Mouse (Mus musculus) neural tube, embryonic 13.5 days (tissue): ENCODE results near the gene Arl2bp. TPM values are rescaled to one million over a fixed set of nuclear protein-coding genes. Genes with fewer than 3 reads are reported as not detected.

ENCODE experiments used
- ATAC-seq: fragments of 200-750 bp; cut with Nextera tagmentation; 2 replicates; pipeline ENCODE4 v1.8.0; 2017; ENCODE audit warnings: low read depth, mild to moderate bottlenecking, moderate TSS enrichment, moderate library complexity
- H3K27ac ChIP-seq: fragments of 300-500 bp; sonication (generic); replicated peaks from 2 replicates; pipeline ENCODE4 v1.5.1; 2015; ENCODE audit warnings: moderate library complexity, mild to moderate bottlenecking, inconsistent platforms
- H3K27me3 ChIP-seq: fragments of 300-500 bp; sonication (generic); 2 replicates; pipeline ENCODE4 v1.6.1; 2015; ENCODE audit warnings: mild to moderate bottlenecking, inconsistent platforms
- H3K36me3 ChIP-seq: fragments of 300-500 bp; sonication (generic); 2 replicates; pipeline ENCODE4 v1.6.1; 2015; ENCODE audit warnings: mild to moderate bottlenecking, inconsistent platforms
- H3K4me1 ChIP-seq: fragments of 300-500 bp; sonication (generic); replicated peaks from 2 replicates; pipeline ENCODE4 v1.6.1; 2015; ENCODE audit warnings: inconsistent platforms
- H3K4me2 ChIP-seq: fragments of 300-500 bp; sonication (generic); 2 replicates; pipeline ENCODE4 v1.6.1; 2015; ENCODE audit warnings: inconsistent platforms, mild to moderate bottlenecking, moderate library complexity
- H3K4me3 ChIP-seq: fragments of 300-500 bp; sonication (generic); 2 replicates; pipeline ENCODE4 v1.5.1; 2015; ENCODE audit warnings: mild to moderate bottlenecking, inconsistent platforms
- H3K9ac ChIP-seq: fragments of 300-500 bp; sonication (generic); 2 replicates; pipeline ENCODE4 v1.6.1; 2015; ENCODE audit warnings: moderate library complexity, mild to moderate bottlenecking, inconsistent platforms
- H3K9me3 ChIP-seq: fragments of 300-500 bp; sonication (generic); 2 replicates; pipeline ENCODE4 v1.6.1; 2016; ENCODE audit warnings: inconsistent platforms
- WGBS: fragments of 180-500 bp; shearing (Covaris S2); methylation state at CpG from one replicate; pipeline ENCODE4 v1.1.7; 2015; 5-methylcytosine and 5-hydroxymethylcytosine counted together
- polyA plus RNA-seq: library from polyadenylated mRNA; unstranded; fragments of >200 nt; fragmentation: Nextera tagmentation; extraction: Ambion mirVana; gene quantifications from 2 replicates; pipeline ENCODE4 v1.2.1, GENCODE M21; 2015

The Arl2bp gene
- polyA plus RNA-seq, 1 experiment from 2014 or later: 224 TPM

DNA sequence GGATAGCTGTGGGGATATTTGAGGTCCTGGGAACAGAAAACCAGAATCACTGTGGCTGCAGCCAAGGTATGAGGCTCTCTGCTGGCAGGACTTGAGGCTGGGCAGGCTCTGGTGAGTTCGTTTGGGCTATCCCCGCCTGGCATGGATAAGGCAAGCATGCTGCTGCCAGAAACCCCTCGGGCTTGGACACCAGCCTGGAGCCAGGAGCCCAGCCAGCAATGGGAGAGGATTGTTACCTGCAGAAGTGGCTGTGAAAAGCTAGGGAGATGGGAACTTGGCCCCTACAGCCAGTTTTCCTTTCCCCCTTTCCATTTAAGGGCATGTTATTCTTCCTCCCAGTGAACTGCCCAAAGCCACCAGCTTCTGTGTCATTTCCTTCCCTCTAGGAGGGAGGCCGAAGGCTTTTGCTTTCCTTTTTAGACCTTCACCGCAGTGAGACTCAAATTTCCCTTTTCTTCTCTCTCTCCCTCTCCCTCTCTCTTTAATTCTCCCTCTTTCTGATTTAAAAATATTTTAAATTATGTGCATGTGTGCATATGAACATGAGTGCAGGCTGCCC lies 44.8 kb downstream of the Arl2bp start:
- Histone ChIP-seq H3K9ac (no peak overlapping the region), H3K4me2 (no peak overlapping the region), H3K27ac (no peak overlapping the region), H3K4me3 (no peak overlapping the region), H3K36me3 (no peaks in the 10 kb centered on the region), H3K27me3 (no peaks in the 10 kb centered on the region), H3K9me3 (no peaks in the 10 kb centered on the region), H3K4me1 (0 out of 2 replicates have a peak, but pooled peaks cover 5% of the 10 kb centered on the region)
- ATAC-seq: no peak
- 69% methylated on average over 5 of the region's 5 CpGs for WGBS

DNA sequence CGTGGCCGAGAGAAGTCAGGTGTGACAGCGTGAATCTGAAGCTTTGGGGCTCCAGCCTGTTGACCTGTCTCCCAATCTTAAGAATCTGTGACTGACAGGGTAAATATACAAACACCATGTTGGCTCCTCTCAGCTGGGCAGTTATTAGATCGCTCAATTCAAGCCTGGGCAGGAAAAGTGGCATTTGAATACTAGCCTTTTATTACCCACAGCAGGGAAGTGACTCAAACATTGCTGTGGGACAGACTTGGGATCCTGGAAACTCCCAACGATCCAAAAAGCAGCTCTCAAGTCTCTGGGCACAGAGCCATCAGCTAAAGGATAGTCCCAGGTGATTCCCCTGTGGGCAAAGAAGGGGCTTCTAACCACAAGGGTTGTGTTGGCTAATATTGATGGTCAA lies 48.2 kb downstream of the Arl2bp start:
- WGBS: 52% methylated on average over 5 of the region's 5 CpGs
- no peak overlapping the region for H3K4me3 ChIP-seq
- no peaks in the 10 kb centered on the region for H3K9me3 ChIP-seq
- H3K9ac ChIP-seq: no peak overlapping the region
- no peaks in the 10 kb centered on the region for H3K27me3 ChIP-seq
- ATAC-seq: no peak
- H3K4me1 ChIP-seq: 0 out of 2 replicates have a peak, but pooled peaks cover 5% of the 10 kb centered on the region
- no peaks in the 10 kb centered on the region for H3K36me3 ChIP-seq
- H3K4me2 ChIP-seq: no peak overlapping the region
- no peak overlapping the region for H3K27ac ChIP-seq

DNA sequence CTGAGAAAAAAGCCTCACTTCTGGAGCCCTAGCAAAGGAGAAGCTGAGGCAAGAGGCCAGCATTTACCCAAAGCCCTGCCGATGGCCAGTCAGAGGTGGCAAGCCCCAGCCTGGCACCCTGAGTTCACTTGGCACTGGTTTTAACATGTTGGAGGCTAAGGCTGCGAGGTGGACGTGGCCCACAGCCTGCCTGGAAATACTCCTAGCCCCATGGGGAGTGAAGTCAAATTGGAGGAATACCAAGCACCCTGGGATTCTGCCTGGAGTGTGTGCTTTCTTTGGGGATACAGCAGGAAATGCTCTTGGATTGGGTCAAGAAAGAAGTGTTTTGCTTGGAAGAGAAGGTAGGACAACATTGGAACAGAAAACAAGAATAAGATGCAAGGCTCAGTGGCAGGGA lies 49.5 kb downstream of the Arl2bp start:
- Histone ChIP-seq H3K27me3 (no peaks in the 10 kb centered on the region), H3K36me3 (no peaks in the 10 kb centered on the region), H3K4me2 (no peak overlapping the region), H3K4me1 (0 out of 2 replicates have a peak, but pooled peaks cover 5% of the 10 kb centered on the region), H3K27ac (no peak overlapping the region), H3K9ac (no peak overlapping the region), H3K9me3 (no peaks in the 10 kb centered on the region), H3K4me3 (no peak overlapping the region)
- no peak for ATAC-seq
- WGBS: 83% methylated on average over 3 of the region's 3 CpGs

DNA sequence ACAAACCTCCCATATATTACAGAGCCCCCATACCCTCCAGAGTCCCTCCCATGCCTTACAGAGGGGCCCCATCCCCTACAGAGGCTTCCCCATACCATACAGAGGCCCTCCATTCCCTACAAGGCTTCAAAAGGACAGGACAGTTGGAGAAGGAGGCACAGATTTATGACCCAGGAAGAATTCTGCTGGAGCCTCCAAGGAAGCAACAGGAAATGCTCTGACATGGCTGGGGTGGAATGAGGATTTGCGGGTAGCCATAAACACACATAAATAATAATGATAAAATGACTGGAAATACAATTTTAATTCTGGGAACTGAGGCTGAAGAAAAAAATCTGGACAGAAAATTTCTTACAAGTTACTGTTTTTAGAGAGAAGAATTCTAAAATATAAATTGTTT lies 50.4 kb downstream of the Arl2bp start:
- Histone ChIP-seq H3K9me3 (no peaks in the 10 kb centered on the region), H3K36me3 (no peaks in the 10 kb centered on the region), H3K27me3 (no peaks in the 10 kb centered on the region), H3K27ac (no peak overlapping the region), H3K4me2 (no peak overlapping the region), H3K4me3 (no peak overlapping the region), H3K4me1 (0 out of 2 replicates have a peak, but pooled peaks cover 5% of the 10 kb centered on the region), H3K9ac (no peak overlapping the region)
- 83% methylated on average over 1 of the region's 1 CpGs for WGBS
- no peak for ATAC-seq

Other genes with a start within 250 kb of the Arl2bp start
- gene Nlrc5, start 232.2 kb upstream of the Arl2bp start, polyA plus RNA-seq: 0.18 and 0.32 TPM in 2 replicates
- 21.1 and 22.0 TPM in 2 replicates for gene Cpne2, start 133.6 kb upstream of the Arl2bp start, polyA plus RNA-seq
- gene Rspry1, start 64.7 kb upstream of the Arl2bp start, polyA plus RNA-seq: 54.0 and 54.1 TPM in 2 replicates
- 80.5 and 97.9 TPM in 2 replicates for gene Fam192a, start 64.6 kb upstream of the Arl2bp start, polyA plus RNA-seq
- gene Pllp, start 29.7 kb downstream of the Arl2bp start, polyA plus RNA-seq: 1.0 and 2.1 TPM in 2 replicates
- not detected in 2 replicates for gene Ccl22, start 79.0 kb downstream of the Arl2bp start, polyA plus RNA-seq
- 17.8 and 17.9 TPM in 2 replicates for gene Cx3cl1, start 105.4 kb downstream of the Arl2bp start, polyA plus RNA-seq
- not detected in 2 replicates for gene Ccl17, start 143.9 kb downstream of the Arl2bp start, polyA plus RNA-seq
- gene Coq9, start 171.7 kb downstream of the Arl2bp start, polyA plus RNA-seq: 57.7 and 64.4 TPM in 2 replicates
- 178 and 204 TPM in 2 replicates for gene Ciapin1, start 171.8 kb downstream of the Arl2bp start, polyA plus RNA-seq
- gene Polr2c, start 190.8 kb downstream of the Arl2bp start, polyA plus RNA-seq: 116 and 125 TPM in 2 replicates
- 80.2 and 103 TPM in 2 replicates for gene Dok4, start 209.7 kb downstream of the Arl2bp start, polyA plus RNA-seq